Mouse (Mus musculus) gastrocnemius, adult 2 months (tissue): ENCODE results near the gene Prss56. TPM values are rescaled to one million over a fixed set of nuclear protein-coding genes. Genes with fewer than 3 reads are reported as not detected.
A peak's percentile ranks its signal among the peaks of the same experiment; 100 is the strongest.

Experiments used
- DNase-seq: peaks from one replicate; pipeline ENCODE4 v3.0.0; 2022
- H3K27ac ChIP-seq: fragments of 200-600 bp; 2 replicates; pipeline ENCODE4 v1.8.1; 2022; ENCODE audit warnings: mild to moderate bottlenecking
- H3K4me3 ChIP-seq: fragments of 200-600 bp; 2 replicates; pipeline ENCODE4 v1.8.1; 2022; ENCODE audit warnings: mild to moderate bottlenecking, moderate library complexity
- CTCF ChIP-seq: fragments of 200-600 bp; IDR thresholded peaks from 2 replicates; pipeline ENCODE4 v1.8.1; 2022; ENCODE audit warnings: antibody characterized with exemption, mild to moderate bottlenecking, moderate library complexity
- intact Hi-C: fragments of 180-260 bp; cut with DNase I; formaldehyde crosslinking; loops from one replicate; pipeline ENCODE4 v1.15.1; 2025
- total RNA-seq, 2 experiments: library from RNA; stranded (reverse); gene quantifications; 2 replicates each; pipeline ENCODE4 v1.2.3; 2021

Prss56 gene
- total RNA-seq, 2 experiments from 2014 or later = not detected

DNA sequence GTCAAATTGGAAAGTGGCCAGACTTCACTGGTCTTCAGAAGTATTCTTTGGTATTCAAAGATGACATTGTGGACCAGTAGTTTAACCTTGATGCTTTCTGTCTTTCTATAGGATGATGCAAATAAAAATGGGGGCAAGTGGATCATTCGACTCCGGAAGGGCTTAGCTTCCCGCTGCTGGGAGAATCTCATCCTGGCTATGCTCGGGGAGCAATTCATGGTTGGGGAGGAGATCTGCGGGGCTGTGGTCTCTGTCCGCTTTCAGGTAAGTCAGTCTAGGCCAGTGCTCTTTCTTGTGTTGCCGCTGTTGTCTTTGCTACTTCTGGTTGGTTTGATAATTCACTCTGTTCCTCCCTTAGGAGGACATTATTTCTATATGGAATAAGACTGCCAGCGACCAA, 42.6 kb downstream of the Prss56 start:
- Histone ChIP-seq H3K27ac (no peak overlapping the region), H3K4me3 (no peak overlapping the region)
- no peak for TF ChIP-seq CTCF
- intact Hi-C loops = no loop called here
- no peak for DNase-seq

GRCm38 (mm10) chr1:87226409-87227159, 43.5 kb downstream of the Prss56 start:
- Histone ChIP-seq H3K27ac (peak overlapping the region; percentile 79), H3K4me3 (no peak overlapping the region)
- intact Hi-C loops = no loop called here
- no peak for TF ChIP-seq CTCF
- no peak for DNase-seq

GRCm38 (mm10) chr1:87227160-87227550, 44.0 kb downstream of the Prss56 start:
- peak overlapping the region; percentile 79 for H3K27ac ChIP-seq
- TF ChIP-seq CTCF = no peak
- no peak overlapping the region for H3K4me3 ChIP-seq
- intact Hi-C loops = no loop called here
- DNase-seq = peak; percentile 85

GRCm38 (mm10) chr1:87230606-87231005, 47.5 kb downstream of the Prss56 start:
- DNase-seq = no peak
- no peak for TF ChIP-seq CTCF
- no peak overlapping the region for H3K27ac ChIP-seq
- intact Hi-C loops = no loop called here
- H3K4me3 ChIP-seq = no peak overlapping the region

GRCm38 (mm10) chr1:87232197-87232596, 49.1 kb downstream of the Prss56 start:
- intact Hi-C loops = no loop called here

More at GRCm38 (mm10) chr1:87232197-87232596, 49.1 kb downstream of the Prss56 start:
- Histone ChIP-seq H3K27ac (no peak overlapping the region), H3K4me3 (no peak overlapping the region)
- no peak for TF ChIP-seq CTCF
- DNase-seq = no peak

Other genes starting within 250 kb of the Prss56 start
- not detected for gene Alppl2, start 93.4 kb upstream of the Prss56 start, total RNA-seq
- gene Alpi, start 81.7 kb upstream of the Prss56 start, total RNA-seq = not detected
- not detected for gene Akp3, start 58.3 kb upstream of the Prss56 start, total RNA-seq
- gene Ecel1, start 26.8 kb upstream of the Prss56 start, total RNA-seq = not detected
- 1 to 10 TPM; 1.8 to 2.3 TPM for gene Chrnd, start 7.3 kb downstream of the Prss56 start, total RNA-seq
- gene Chrng, start 21.3 kb downstream of the Prss56 start, total RNA-seq = not detected
- gene Eif4e2, start 30.6 kb downstream of the Prss56 start, total RNA-seq = 10 to 100 TPM; 53.0 to 57.0 TPM
- 1 to 10 TPM; 3.7 to 7.4 TPM for gene Efhd1, start 81.0 kb downstream of the Prss56 start, total RNA-seq
- 10 to 100 TPM; 38.2 to 40.2 TPM for gene Gigyf2, start 143.7 kb downstream of the Prss56 start, total RNA-seq
- under 1 TPM in 1 of 2 experiments, not detected in 1; 0.25 TPM for gene Kcnj13, start 211.4 kb downstream of the Prss56 start, total RNA-seq